In genomic region chr17:65884691-65885397, GRCm38 (mm10) we compare ENCODE assay signal across 8 mouse cellular contexts. TPM values are rescaled to one million over a fixed set of nuclear protein-coding genes. Genes with fewer than 3 reads are reported as not detected.
DNase-seq lines count a peak whose midpoint lies in the region; ATAC-seq lines count a peak whose summit lies in the region.

No protein-coding gene starts in this region.

- no peaks in the 10 kb centered on the region for H3K9me3 ChIP-seq in lung, embryonic 16.5 days (ENCODE audit: control insufficient read depth, low read length)

- under 1% methylated on average over 67 of the region's 67 CpGs for WGBS in lung, embryonic 16.5 days

- ATAC-seq in hematopoietic stem cell, adult 5-6 weeks (replicated peaks in 1 of 2; ENCODE audit: insufficient read depth in 1 of 2, low FRiP score in 2 of 2, low TSS enrichment in 1 of 2, low read depth in 1 of 2, poor library complexity in 2 of 2, severe bottlenecking in 2 of 2) = peak; percentile 95 to 96
- ATAC-seq in lung, embryonic 16.5 days (ENCODE audit: low read depth) = peak; percentile 99

- H3K4me1 ChIP-seq in lung, embryonic 16.5 days (replicated peaks; ENCODE audit: control insufficient read depth, insufficient read depth, low read length) = peaks cover 25% of the 10 kb centered on the region

- H3K4me2 ChIP-seq in lung, embryonic 16.5 days (ENCODE audit: low read depth, low read length) = peak overlapping the region; percentile 79

- DNase-seq in MEL-GATA-1-ER (ENCODE audit: extremely low read depth, low read depth) = peak; percentile 98
- peak; percentile 99 for DNase-seq in cerebellum, adult 8-10 months
- peak; percentile 99 for DNase-seq in forelimb bud, embryonic 11.5 days (ENCODE audit: low read depth, low spot score)
- peak; percentile 97 for DNase-seq in layer of hippocampus, adult 9-10 months (ENCODE audit: low spot score)
- peak; percentile 98 for DNase-seq in ovary, postnatal 10 days (ENCODE audit: low spot score)
- DNase-seq in thymus, postnatal 10 days (ENCODE audit: low spot score in 2 of 2) = peak; percentile 97 to 98

- H3K36me3 ChIP-seq in lung, embryonic 16.5 days (ENCODE audit: control insufficient read depth, insufficient read depth, low read length) = no peaks in the 10 kb centered on the region

- H3K27me3 ChIP-seq in lung, embryonic 16.5 days (ENCODE audit: control insufficient read depth, insufficient read depth, low read depth, low read length) = no peaks in the 10 kb centered on the region

- peak overlapping the region; percentile 64 for H3K4me3 ChIP-seq in lung, embryonic 16.5 days (ENCODE audit: low read length)

- H3K9ac ChIP-seq in lung, embryonic 16.5 days (ENCODE audit: low read length) = peak overlapping the region; percentile 80

- H3K27ac ChIP-seq in lung, embryonic 16.5 days (ENCODE audit: low read length) = peak overlapping the region; percentile 98

RNA-seq across cellular contexts. Expression of gene Ralbp1, which starts 0.8 kb away (rescaled TPM):
- 101 and 125 TPM in 2 replicates for total RNA-seq in hematopoietic stem cell, adult 5-6 weeks (2017)
- polyA plus RNA-seq in lung, embryonic 16.5 days (2015; fragmentation: Nextera tagmentation; extraction: Ambion mirVana) = 95.4 and 101 TPM in 2 replicates

Comparison
In these comparisons a context has a peak if more than half of its experiments do, and no peak if none do; other contexts are left out.
1. Peak in every context shown above with its lines: DNase-seq, ATAC-seq, H3K4me3 ChIP-seq and H3K27ac ChIP-seq.